Mouse (Mus musculus) hindbrain, embryonic 13.5 days (tissue): ENCODE measurements at regions not wholly inside any gene's neighbourhood (a gene's known extent, or its start where the extent isn't known, plus 50 kb on each side); places are given as distances from the start of the nearest gene placed in this dataset.

Experiments used
- ATAC-seq: fragments of 200-750 bp; cut with Nextera tagmentation; 2 replicates; pipeline ENCODE4 v1.8.0; 2017; ENCODE audit warnings: moderate TSS enrichment; ENCODE audit not compliant: low FRiP score
- H3K27ac ChIP-seq: fragments of 300-500 bp; sonication (generic); 2 replicates; pipeline ENCODE4 v1.5.1; 2015; ENCODE audit warnings: inconsistent platforms, mild to moderate bottlenecking, moderate library complexity
- H3K27me3 ChIP-seq: fragments of 300-500 bp; sonication (generic); 2 replicates; pipeline ENCODE4 v1.6.1; 2015; ENCODE audit warnings: mild to moderate bottlenecking, inconsistent platforms
- H3K36me3 ChIP-seq: fragments of 300-500 bp; sonication (generic); 2 replicates; pipeline ENCODE4 v1.6.1; 2015; ENCODE audit warnings: mild to moderate bottlenecking, inconsistent platforms
- H3K4me1 ChIP-seq: fragments of 300-500 bp; sonication (generic); replicated peaks from 2 replicates; pipeline ENCODE4 v1.6.1; 2015; ENCODE audit warnings: inconsistent platforms
- H3K4me2 ChIP-seq: fragments of 300-500 bp; sonication (generic); 2 replicates; pipeline ENCODE4 v1.6.1; 2015; ENCODE audit warnings: inconsistent platforms, mild to moderate bottlenecking, moderate library complexity
- H3K4me3 ChIP-seq: fragments of 300-500 bp; sonication (generic); 2 replicates; pipeline ENCODE4 v1.5.1; 2015; ENCODE audit warnings: mild to moderate bottlenecking, inconsistent platforms
- H3K9ac ChIP-seq: fragments of 300-500 bp; sonication (generic); 2 replicates; pipeline ENCODE4 v1.6.1; 2015; ENCODE audit warnings: mild to moderate bottlenecking, inconsistent platforms
- H3K9me3 ChIP-seq: fragments of 300-500 bp; sonication (generic); 2 replicates; pipeline ENCODE4 v1.6.1; 2016; ENCODE audit warnings: inconsistent platforms
- WGBS: fragments of 180-500 bp; shearing (Covaris S2); methylation state at CpG from one replicate; pipeline ENCODE4 v1.1.7; 2015; 5-methylcytosine and 5-hydroxymethylcytosine counted together

DNA sequence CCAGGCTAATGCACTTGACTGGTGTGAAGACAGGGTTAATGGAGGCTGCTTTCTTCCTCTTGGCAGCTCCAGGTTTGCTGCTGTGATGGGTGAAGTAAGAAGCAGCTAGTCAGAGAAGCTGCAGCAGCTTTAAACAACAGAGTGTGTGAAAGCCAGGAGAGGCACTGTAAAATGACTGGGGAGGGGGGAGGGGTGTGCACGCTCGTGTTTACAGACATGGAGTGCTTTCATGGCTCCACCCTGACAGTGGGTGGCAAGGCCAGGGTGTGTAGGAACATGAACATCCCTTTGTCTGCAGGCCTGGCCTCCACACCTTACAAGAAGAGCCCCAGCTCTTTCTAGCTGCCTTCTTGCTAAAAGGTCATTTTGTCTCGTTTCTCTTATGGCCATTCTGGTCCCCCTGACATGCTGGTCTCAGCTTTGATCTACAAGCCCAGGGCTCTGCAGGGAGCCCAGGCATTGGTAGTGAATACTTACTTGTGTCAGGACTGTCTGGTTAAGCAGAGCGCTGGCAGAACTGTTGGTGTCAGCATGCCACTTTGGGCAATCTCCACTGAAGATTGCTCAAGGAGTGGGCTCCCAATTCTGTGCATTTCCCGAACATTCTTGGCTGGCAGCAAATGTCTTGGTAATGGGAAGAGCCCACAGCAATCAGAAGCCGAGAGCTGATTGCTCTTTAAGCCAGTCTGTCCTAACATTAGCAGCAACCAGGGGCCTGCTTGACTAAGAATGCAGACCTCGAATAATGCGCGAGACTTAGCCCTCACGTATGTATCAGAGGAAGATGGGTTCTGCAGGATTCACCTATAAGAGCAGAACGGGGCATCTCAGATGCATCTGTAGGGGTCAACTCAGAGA, 260.5 kb upstream of the Cnr1 start:
- no peak overlapping the region for H3K4me3 ChIP-seq
- H3K4me2 ChIP-seq: no peak overlapping the region
- H3K9me3 ChIP-seq: no peaks in the 10 kb centered on the region
- no peaks in the 10 kb centered on the region for H3K36me3 ChIP-seq
- H3K27me3 ChIP-seq: 0 out of 2 replicates have a peak, but pooled peaks cover 3% of the 10 kb centered on the region
- peak; percentile 47; the same call in 1 of the 2 replicates for ATAC-seq
- H3K4me1 ChIP-seq: peaks cover 13% of the 10 kb centered on the region
- 50% methylated on average over 11 of the region's 11 CpGs for WGBS
- 0 out of 2 replicates have a peak overlapping the region, but pooled peaks have one; percentile 35 for H3K9ac ChIP-seq
- peak overlapping the region; percentile 12; the same call in 1 of the 2 replicates for H3K27ac ChIP-seq

DNA sequence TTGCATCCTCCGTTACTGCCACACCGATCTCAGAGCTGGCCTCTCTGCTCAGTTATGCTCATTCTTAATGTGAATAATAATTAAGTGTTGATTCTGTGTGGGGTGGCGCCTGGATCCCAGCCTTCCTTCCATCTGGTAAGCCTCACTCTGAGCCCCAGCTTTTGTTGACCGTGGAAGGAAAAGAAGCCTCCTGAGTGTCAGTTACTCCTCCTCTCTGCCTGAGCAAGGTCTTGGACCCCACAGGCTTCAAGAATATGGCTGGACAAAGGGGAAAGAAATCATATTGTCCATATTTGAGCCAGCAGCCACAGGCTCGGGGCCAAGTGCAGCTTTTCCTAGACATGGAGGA, 259.9 kb upstream of the Cnr1 start:
- H3K4me2 ChIP-seq: no peak overlapping the region
- ATAC-seq: no peak
- peaks cover 13% of the 10 kb centered on the region for H3K4me1 ChIP-seq
- H3K9ac ChIP-seq: no peak overlapping the region
- 0 out of 2 replicates have a peak overlapping the region, but pooled peaks have one; percentile 1 for H3K27ac ChIP-seq
- H3K9me3 ChIP-seq: no peaks in the 10 kb centered on the region
- H3K4me3 ChIP-seq: no peak overlapping the region
- 59% methylated on average over 5 of the region's 5 CpGs for WGBS
- no peaks in the 10 kb centered on the region for H3K36me3 ChIP-seq
- 0 out of 2 replicates have a peak, but pooled peaks cover 3% of the 10 kb centered on the region for H3K27me3 ChIP-seq

DNA sequence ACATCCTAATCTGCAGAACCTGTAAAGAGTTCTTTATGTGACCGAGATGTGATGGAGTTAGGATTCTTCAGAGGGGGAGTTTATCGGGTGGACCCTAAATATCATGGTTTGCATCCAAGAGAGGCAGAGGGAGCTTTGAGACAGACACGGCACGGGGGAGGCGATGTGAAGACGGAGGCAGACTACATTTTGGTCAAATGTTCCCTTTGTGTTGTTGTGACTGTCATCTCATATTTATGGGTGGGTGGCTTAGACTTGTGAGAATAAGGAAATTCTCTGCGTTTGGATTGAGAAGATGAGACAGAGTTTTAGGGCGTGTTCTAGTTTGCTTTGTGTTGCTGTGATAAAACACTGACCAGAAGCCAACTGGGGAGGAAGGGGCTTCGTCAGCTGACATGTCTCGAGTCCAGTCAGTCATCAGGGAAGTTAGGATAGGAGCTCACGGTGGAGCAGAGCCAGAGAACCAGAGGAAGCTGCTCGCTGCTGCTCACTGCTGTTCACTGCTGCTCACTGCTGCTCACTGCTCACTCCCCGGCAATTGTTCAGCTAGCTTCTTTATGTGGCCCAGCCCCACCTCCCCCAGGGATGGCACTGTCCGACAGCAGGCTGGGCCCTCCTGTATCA, 259.0 kb upstream of the Cnr1 start:
- Histone ChIP-seq H3K4me1 (peaks cover 13% of the 10 kb centered on the region), H3K27ac (no peak overlapping the region), H3K4me3 (no peak overlapping the region), H3K9ac (no peak overlapping the region), H3K9me3 (no peaks in the 10 kb centered on the region), H3K27me3 (0 out of 2 replicates have a peak, but pooled peaks cover 3% of the 10 kb centered on the region), H3K36me3 (no peaks in the 10 kb centered on the region), H3K4me2 (no peak overlapping the region)
- ATAC-seq: no peak
- WGBS: 76% methylated on average over 14 of the region's 14 CpGs

DNA sequence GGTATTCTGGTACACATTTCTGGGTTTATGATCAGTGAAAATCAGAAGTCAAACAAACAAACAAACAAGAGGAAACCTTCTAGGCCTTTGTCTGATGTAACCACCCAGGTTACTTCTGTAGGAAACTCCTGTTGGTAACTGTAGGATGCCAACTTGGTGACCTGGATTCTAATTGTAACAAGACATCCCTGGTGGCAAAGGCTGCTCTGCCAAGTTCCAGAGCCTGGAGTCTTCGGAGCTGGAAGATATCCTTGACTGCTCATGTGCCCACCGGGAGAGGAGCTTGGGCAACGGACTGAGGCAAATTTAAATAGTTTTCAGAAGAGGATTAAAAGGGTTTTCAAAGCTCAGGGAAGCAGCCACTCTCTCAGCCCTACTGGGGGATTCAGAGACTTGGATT, 256.0 kb upstream of the Cnr1 start:
- no peak overlapping the region for H3K27ac ChIP-seq
- no peak overlapping the region for H3K9ac ChIP-seq
- no peaks in the 10 kb centered on the region for H3K9me3 ChIP-seq
- peaks cover 11% of the 10 kb centered on the region for H3K4me1 ChIP-seq
- H3K27me3 ChIP-seq: 0 out of 2 replicates have a peak, but pooled peaks cover 3% of the 10 kb centered on the region
- H3K36me3 ChIP-seq: no peaks in the 10 kb centered on the region
- no peak overlapping the region for H3K4me2 ChIP-seq
- 57% methylated on average over 3 of the region's 3 CpGs for WGBS
- no peak overlapping the region for H3K4me3 ChIP-seq
- ATAC-seq: no peak

DNA sequence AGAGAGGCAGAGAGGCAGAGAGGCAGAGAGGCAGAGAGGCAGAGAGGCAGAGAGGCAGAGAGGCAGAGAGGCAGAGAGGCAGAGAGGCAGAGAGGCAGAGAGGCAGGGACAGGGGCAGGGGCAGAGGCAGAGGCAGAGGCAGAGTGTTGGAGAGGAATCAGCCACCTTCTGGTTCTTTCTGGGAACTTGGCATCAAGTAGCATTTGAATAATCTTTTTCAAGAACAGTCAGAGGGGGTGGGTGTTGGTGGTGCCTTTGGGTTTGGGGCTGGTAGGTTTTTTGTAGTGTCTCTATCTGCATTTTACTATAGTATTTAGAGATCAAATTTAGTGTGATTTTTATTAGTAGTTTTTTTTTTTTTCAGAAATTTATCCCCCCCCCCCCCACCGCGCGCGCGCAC, 249.3 kb upstream of the Cnr1 start:
- no peak overlapping the region for H3K4me2 ChIP-seq

DNA sequence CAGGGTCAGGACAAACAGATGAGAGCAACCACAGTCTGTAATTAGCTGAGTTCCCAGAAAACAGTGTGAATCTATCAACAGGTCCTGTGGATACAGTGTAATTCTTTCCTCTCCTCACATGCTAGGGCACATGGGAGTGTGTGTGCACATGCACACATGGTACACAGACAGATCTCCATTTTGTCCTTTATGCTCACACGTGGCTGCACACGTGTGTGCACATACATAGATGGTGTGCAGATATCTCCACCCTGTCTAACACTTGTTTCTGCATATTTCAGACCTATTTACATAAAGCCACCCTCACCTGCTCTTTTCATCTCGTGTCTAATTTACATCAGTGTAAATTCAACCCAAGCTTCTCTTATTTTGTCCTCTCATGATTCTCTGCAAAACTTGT, 245.0 kb upstream of the Cnr1 start:
- Histone ChIP-seq H3K27me3 (no peaks in the 10 kb centered on the region), H3K4me1 (no peaks in the 10 kb centered on the region), H3K9me3 (no peaks in the 10 kb centered on the region), H3K9ac (no peak overlapping the region), H3K27ac (no peak overlapping the region), H3K4me2 (no peak overlapping the region), H3K36me3 (no peaks in the 10 kb centered on the region), H3K4me3 (no peak overlapping the region)
- WGBS: 81% methylated on average over 3 of the region's 3 CpGs
- ATAC-seq: no peak

More for the DNA sequence above, 249.3 kb upstream of the Cnr1 start:
- H3K27me3 ChIP-seq: no peaks in the 10 kb centered on the region
- no peaks in the 10 kb centered on the region for H3K9me3 ChIP-seq
- no peaks in the 10 kb centered on the region for H3K4me1 ChIP-seq
- WGBS: no CpG with 5 or more reads among the region's 5 CpGs
- H3K9ac ChIP-seq: no peak overlapping the region
- H3K4me3 ChIP-seq: no peak overlapping the region
- H3K36me3 ChIP-seq: no peaks in the 10 kb centered on the region
- H3K27ac ChIP-seq: no peak overlapping the region
- ATAC-seq: no peak

DNA sequence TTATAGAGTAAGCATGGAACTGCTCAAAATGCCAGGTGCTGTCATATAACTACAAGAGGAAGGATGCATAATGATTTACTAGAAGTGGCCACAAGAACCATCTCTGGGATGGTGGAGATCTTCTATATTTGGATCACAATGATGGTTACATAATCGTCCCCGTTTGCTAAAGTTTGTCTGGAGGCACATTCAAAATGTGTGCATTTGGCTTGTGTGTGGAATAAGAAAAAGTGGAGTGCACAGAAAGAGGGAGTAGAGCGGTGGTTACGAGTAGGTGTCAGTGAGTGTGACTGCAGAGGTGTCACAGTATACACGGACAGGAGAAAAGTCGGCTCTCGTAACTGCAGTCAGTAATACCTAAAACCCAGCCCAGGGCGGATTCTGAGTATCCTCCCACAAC, 238.3 kb upstream of the Cnr1 start:
- H3K9me3 ChIP-seq: no peaks in the 10 kb centered on the region
- no peak overlapping the region for H3K4me3 ChIP-seq
- H3K27ac ChIP-seq: no peak overlapping the region
- peaks cover 8% of the 10 kb centered on the region for H3K4me1 ChIP-seq
- no peak for ATAC-seq
- no peaks in the 10 kb centered on the region for H3K27me3 ChIP-seq
- H3K36me3 ChIP-seq: no peaks in the 10 kb centered on the region
- 86% methylated on average over 8 of the region's 8 CpGs for WGBS
- H3K4me2 ChIP-seq: no peak overlapping the region
- H3K9ac ChIP-seq: no peak overlapping the region

DNA sequence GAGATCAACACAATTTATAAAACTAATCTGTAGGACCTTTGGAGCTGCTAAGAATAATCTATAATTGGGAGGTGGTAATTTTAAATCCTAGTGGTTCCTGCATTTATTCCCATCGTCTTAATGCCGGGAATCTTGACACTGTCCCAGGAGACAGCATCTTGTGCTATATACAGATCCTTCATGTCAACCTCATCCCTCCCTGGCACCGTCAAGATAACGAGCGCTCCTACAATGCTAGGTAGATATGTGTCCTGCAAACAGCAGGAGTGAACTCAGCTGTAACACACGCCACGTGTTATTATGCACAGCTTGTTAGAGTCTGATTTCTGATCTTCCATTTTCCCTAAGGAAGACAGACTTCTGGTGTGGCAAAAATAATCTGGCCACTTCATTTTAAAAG, 237.0 kb upstream of the Cnr1 start:
- 51% methylated on average over 7 of the region's 7 CpGs for WGBS
- Histone ChIP-seq H3K36me3 (no peaks in the 10 kb centered on the region), H3K27ac (peak overlapping the region; percentile 24; the same call in 1 of the 2 replicates)

DNA sequence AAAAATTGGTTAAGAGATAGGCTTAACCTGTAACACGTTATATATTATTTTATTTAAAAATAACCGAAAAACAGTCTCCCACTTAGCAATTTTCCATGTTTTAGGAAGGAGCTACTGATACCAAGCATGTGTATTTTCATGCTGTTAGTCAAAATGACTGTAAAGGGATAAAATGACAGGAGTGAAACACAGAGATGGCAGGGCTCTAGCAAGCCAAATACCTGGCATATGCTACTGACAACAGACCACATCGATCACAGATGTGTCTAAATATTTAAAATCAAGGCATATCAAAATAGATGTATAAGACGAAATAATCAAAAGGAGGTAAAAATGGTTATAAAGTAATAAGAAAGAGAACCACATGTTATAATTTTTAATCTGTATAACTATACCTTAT, 231.0 kb upstream of the Cnr1 start:
- H3K4me3 ChIP-seq: no peak overlapping the region
- no peak overlapping the region for H3K27ac ChIP-seq
- no peak overlapping the region for H3K4me2 ChIP-seq
- ATAC-seq: no peak
- WGBS: 93% methylated on average over 4 of the region's 4 CpGs
- H3K36me3 ChIP-seq: no peaks in the 10 kb centered on the region
- no peaks in the 10 kb centered on the region for H3K27me3 ChIP-seq
- H3K4me1 ChIP-seq: no peaks in the 10 kb centered on the region
- H3K9me3 ChIP-seq: no peaks in the 10 kb centered on the region
- H3K9ac ChIP-seq: no peak overlapping the region

More for the DNA sequence above, 237.0 kb upstream of the Cnr1 start:
- Histone ChIP-seq H3K4me2 (no peak overlapping the region), H3K4me3 (no peak overlapping the region), H3K27me3 (no peaks in the 10 kb centered on the region), H3K4me1 (peaks cover 8% of the 10 kb centered on the region), H3K9ac (no peak overlapping the region), H3K9me3 (no peaks in the 10 kb centered on the region)
- ATAC-seq: no peak

DNA sequence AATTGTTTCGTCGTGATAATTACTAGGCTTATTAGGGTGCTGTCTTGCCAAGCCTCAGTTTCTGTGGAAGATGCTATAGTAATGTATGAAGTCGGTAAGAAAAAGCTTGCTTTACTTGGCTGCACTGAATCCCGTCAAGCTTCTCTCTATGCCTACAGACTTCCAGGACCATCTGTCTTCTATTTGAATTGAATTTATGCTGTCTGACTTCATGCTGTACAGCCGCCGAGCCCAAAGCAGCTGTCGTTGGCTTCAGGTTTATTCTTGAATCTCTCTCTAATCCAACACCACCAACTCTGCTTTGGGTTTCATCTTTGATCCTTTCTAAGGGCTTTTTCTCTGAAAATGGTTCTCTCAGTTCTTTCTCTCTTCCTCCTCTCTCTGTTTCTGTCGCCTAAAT, 227.4 kb upstream of the Cnr1 start:
- Histone ChIP-seq H3K4me2 (no peak overlapping the region), H3K27me3 (no peaks in the 10 kb centered on the region), H3K27ac (no peak overlapping the region), H3K9me3 (no peaks in the 10 kb centered on the region), H3K36me3 (no peaks in the 10 kb centered on the region), H3K4me3 (no peak overlapping the region), H3K4me1 (no peaks in the 10 kb centered on the region), H3K9ac (no peak overlapping the region)
- 80% methylated on average over 8 of the region's 8 CpGs for WGBS
- no peak for ATAC-seq

DNA sequence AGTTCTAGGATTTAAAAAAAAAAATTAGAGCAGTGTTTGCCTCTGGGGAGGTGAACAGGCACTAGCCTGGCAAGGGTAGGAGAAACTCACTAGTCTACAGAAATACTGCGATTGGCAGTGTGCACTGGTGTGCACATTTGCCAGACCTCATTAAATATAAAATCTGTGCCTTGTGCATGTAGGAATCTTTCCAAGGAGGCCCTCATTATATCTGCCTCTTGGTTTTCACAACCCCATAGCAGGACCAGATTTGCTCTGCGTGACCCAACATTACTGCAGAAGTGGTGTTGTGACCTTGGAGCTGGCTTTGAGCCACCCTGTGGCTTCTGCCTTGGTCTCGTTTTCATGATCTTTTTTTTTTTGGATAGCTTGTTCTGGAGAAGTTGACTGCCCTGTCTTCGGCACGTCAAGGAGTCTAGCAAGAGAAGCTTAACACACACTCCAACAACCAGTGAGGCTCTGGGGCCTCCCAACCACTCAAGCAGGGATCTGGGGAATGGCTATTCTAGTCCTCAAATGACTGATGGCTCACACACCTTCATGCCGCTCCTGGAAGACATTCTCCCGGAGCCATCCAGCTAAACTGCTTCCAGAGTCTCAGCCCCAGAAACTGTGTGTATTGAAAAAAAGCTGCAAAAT, 222.2 kb upstream of the Cnr1 start:
- 86% methylated on average over 7 of the region's 7 CpGs for WGBS
- H3K27me3 ChIP-seq: no peaks in the 10 kb centered on the region
- ATAC-seq: no peak
- H3K4me3 ChIP-seq: no peak overlapping the region
- H3K9me3 ChIP-seq: no peaks in the 10 kb centered on the region
- H3K4me1 ChIP-seq: no peaks in the 10 kb centered on the region
- H3K36me3 ChIP-seq: no peaks in the 10 kb centered on the region
- no peak overlapping the region for H3K9ac ChIP-seq
- no peak overlapping the region for H3K27ac ChIP-seq
- no peak overlapping the region for H3K4me2 ChIP-seq

DNA sequence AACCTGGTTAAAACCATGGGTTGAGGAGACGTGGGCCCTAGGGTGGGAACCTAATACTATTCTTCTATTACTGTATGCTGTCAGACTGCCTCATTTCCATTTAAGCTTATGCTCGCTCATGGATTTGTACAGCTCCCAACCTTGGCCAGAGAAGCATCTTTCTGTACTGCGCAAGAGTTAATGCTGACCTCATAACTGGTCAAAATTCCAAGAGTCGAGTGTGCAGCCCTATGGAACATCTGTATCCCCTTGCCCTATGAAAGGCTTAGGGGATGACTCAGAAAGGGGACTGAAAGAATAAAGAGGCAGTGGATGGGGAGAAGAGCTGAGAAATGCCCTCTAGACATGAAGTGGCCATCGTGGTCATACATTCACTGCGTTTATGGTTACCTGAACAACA, 218.7 kb upstream of the Cnr1 start:
- Histone ChIP-seq H3K36me3 (no peaks in the 10 kb centered on the region), H3K4me1 (no peaks in the 10 kb centered on the region), H3K4me3 (no peak overlapping the region), H3K9ac (no peak overlapping the region), H3K27ac (no peak overlapping the region), H3K27me3 (no peaks in the 10 kb centered on the region), H3K9me3 (no peaks in the 10 kb centered on the region), H3K4me2 (no peak overlapping the region)
- no peak for ATAC-seq
- WGBS: 97% methylated on average over 6 of the region's 6 CpGs
